Mouse (Mus musculus) megakaryocyte, embryonic 14.5 days (primary cell): ENCODE data around the gene Ptprm.

Experiments used
- FLI1 ChIP-seq: IDR thresholded peaks from 2 replicates; pipeline ENCODE4 v1.6.1; 2012; ENCODE audit warnings: low read length, inconsistent platforms, mixed read lengths
- GATA1 ChIP-seq: IDR thresholded peaks from 3 replicates; pipeline ENCODE4 v1.6.1; 2012; ENCODE audit warnings: mixed read lengths, low read length, inconsistent platforms, borderline replicate concordance

DNA sequence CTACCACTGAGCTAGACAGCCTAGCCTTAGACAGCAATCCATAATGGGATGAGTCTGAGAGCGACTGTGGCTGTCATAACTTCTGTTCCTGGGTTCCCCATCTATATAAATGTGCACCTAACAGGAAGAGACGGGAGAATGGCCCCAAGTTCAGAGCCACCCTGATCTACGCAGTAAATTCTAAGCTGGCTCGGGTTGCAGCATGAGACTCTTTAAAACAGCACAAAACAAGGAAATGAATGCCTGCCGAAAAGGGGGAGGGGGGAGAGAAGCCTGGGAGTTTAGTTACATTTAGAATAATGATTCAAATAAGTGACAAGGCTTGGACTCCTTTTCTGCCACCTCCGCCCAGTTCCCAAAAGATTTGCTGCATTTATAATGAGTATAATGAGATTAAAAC is 13.9 kb downstream of the Ptprm start:
- TF ChIP-seq GATA1 (no peak), FLI1 (no peak)
